Mouse (Mus musculus) forebrain, embryonic 14.5 days (tissue): ENCODE data around the gene Nptx1. TPM values are rescaled to one million over a fixed set of nuclear protein-coding genes. Genes with fewer than 3 reads are reported as not detected.

Source experiments
- ATAC-seq: fragments of 200-750 bp; cut with Nextera tagmentation; 2 replicates; pipeline ENCODE4 v1.8.0; 2017; ENCODE audit warnings: mild to moderate bottlenecking, moderate library complexity
- DNase-seq: peaks from one replicate; pipeline ENCODE4 v3.0.0-alpha.2; 2015; ENCODE audit warnings: low spot score
- H3K27ac ChIP-seq: fragments of 300-500 bp; sonication (generic); 2 replicates; pipeline ENCODE4 v1.5.1; 2014; ENCODE audit warnings: low read depth, mild to moderate bottlenecking, control low read depth, low read length, moderate library complexity
- H3K27me3 ChIP-seq: fragments of 300-500 bp; sonication (generic); replicated peaks from 2 replicates; pipeline ENCODE4 v1.6.1; 2014; ENCODE audit warnings: low read length, control low read depth, mixed read lengths; ENCODE audit not compliant: control insufficient read depth, insufficient read depth
- H3K36me3 ChIP-seq: fragments of 300-500 bp; sonication (generic); 2 replicates; pipeline ENCODE4 v1.6.1; 2014; ENCODE audit warnings: low read length, control low read depth; ENCODE audit not compliant: control insufficient read depth, insufficient read depth
- H3K4me1 ChIP-seq: fragments of 300-500 bp; sonication (generic); 2 replicates; pipeline ENCODE4 v1.6.1; 2014; ENCODE audit warnings: antibody characterized with exemption, low read length, control low read depth; ENCODE audit not compliant: control insufficient read depth, insufficient read depth
- H3K4me2 ChIP-seq: fragments of 300-500 bp; sonication (generic); 2 replicates; pipeline ENCODE4 v1.6.1; 2014; ENCODE audit warnings: mild to moderate bottlenecking, control low read depth, low read length
- H3K4me3 ChIP-seq: fragments of 300-500 bp; sonication (generic); 2 replicates; pipeline ENCODE4 v1.5.1; 2014; ENCODE audit warnings: low read depth, low read length, control low read depth
- H3K9ac ChIP-seq: fragments of 300-500 bp; sonication (generic); 2 replicates; pipeline ENCODE4 v1.6.1; 2014; ENCODE audit warnings: mild to moderate bottlenecking, low read length, control low read depth, moderate library complexity
- H3K9me3 ChIP-seq: fragments of 300-500 bp; sonication (generic); replicated peaks from 2 replicates; pipeline ENCODE4 v1.6.1; 2016; ENCODE audit warnings: low read length, control low read depth, mixed read lengths; ENCODE audit not compliant: control insufficient read depth
- WGBS: fragments of 180-500 bp; shearing (Covaris S2); extraction: QIAGEN DNeasy Blood & Tissue Kit; methylation state at CpG from one replicate; pipeline ENCODE4 v1.1.7; 2014; 5-methylcytosine and 5-hydroxymethylcytosine counted together
- polyA plus RNA-seq: library from polyadenylated mRNA; unstranded; fragments of >200 nt; fragmentation: Nextera tagmentation; extraction: Ambion mirVana; gene quantifications from 2 replicates; pipeline ENCODE4 v1.2.1, GENCODE M21; 2014

The Nptx1 gene
- polyA plus RNA-seq, 1 experiment from 2014 or later, result 4.1 TPM

- Histone ChIP-seq H3K9ac (no peak overlapping the region), H3K4me1 (peaks cover 3% of the 10 kb centered on the region; the same call in 1 of the 2 replicates), H3K36me3 (peaks cover 46% of the 10 kb centered on the region), H3K4me3 (no peak overlapping the region), H3K27ac (no peak overlapping the region), H3K9me3 (no peaks in the 10 kb centered on the region), H3K27me3 (no peaks in the 10 kb centered on the region), H3K4me2 (no peak overlapping the region)
- WGBS, result 86% methylated on average over 4 of the region's 4 CpGs
- no peak for DNase-seq
- no peak for ATAC-seq
Observed at GRCm38 (mm10) chr11:119497451-119497850, 50.1 kb downstream of the Nptx1 start.

- no peak overlapping the region for H3K27ac ChIP-seq
- peaks cover 8% of the 10 kb centered on the region for H3K4me1 ChIP-seq
- DNase-seq, result no peak
- H3K4me3 ChIP-seq, result no peak overlapping the region
- H3K27me3 ChIP-seq, result no peaks in the 10 kb centered on the region
- peaks cover 33% of the 10 kb centered on the region for H3K36me3 ChIP-seq
- no peak overlapping the region for H3K9ac ChIP-seq
- no peaks in the 10 kb centered on the region for H3K9me3 ChIP-seq
- ATAC-seq, result no peak
- 81% methylated on average over 5 of the region's 5 CpGs for WGBS
- H3K4me2 ChIP-seq, result no peak overlapping the region
Observed at GRCm38 (mm10) chr11:119496147-119496546, 51.4 kb downstream of the Nptx1 start.

GRCm38 (mm10) chr11:119493516-119493915 is 54.0 kb downstream of the Nptx1 start:
- Histone ChIP-seq H3K4me2 (no peak overlapping the region), H3K27ac (no peak overlapping the region), H3K4me3 (no peak overlapping the region), H3K9me3 (no peaks in the 10 kb centered on the region), H3K36me3 (peaks cover 11% of the 10 kb centered on the region), H3K27me3 (no peaks in the 10 kb centered on the region), H3K9ac (no peak overlapping the region), H3K4me1 (peaks cover 13% of the 10 kb centered on the region)
- DNase-seq (no peak), ATAC-seq (no peak)
- 79% methylated on average over 4 of the region's 4 CpGs for WGBS

- Histone ChIP-seq H3K4me1 (peaks cover 13% of the 10 kb centered on the region), H3K36me3 (peaks cover 6% of the 10 kb centered on the region; the same call in 1 of the 2 replicates), H3K4me3 (peak overlapping the region; percentile 74; the same call in 1 of the 2 replicates), H3K27me3 (no peaks in the 10 kb centered on the region), H3K9me3 (no peaks in the 10 kb centered on the region), H3K4me2 (peak overlapping the region; percentile 92), H3K9ac (peak overlapping the region; percentile 93), H3K27ac (no peak overlapping the region)
- DNase-seq (no peak), ATAC-seq (no peak)
- 93% methylated on average over 6 of the region's 6 CpGs for WGBS
Observed at GRCm38 (mm10) chr11:119492830-119493229, 54.7 kb downstream of the Nptx1 start.

GRCm38 (mm10) chr11:119491690-119492087 is 55.9 kb downstream of the Nptx1 start:
- Histone ChIP-seq H3K9me3 (no peaks in the 10 kb centered on the region), H3K4me2 (peak overlapping the region; percentile 92), H3K4me3 (peak overlapping the region; percentile 74), H3K27ac (peak overlapping the region; percentile 84), H3K9ac (peak overlapping the region; percentile 93), H3K27me3 (no peaks in the 10 kb centered on the region), H3K4me1 (peaks cover 13% of the 10 kb centered on the region), H3K36me3 (no peaks in the 10 kb centered on the region)
- ATAC-seq (no peak), DNase-seq (no peak)
- WGBS, result 5% methylated on average over 27 of the region's 27 CpGs

GRCm38 (mm10) chr11:119490861-119491689 is 56.5 kb downstream of the Nptx1 start, which contains the start of gene Endov:
Gene Endov, plus strand, starts transcription at chr11:119491347.
- peak within 1 kb of the TSS; percentile 93 for H3K9ac ChIP-seq
- peak within 1 kb of the TSS; percentile 92 for H3K4me2 ChIP-seq
- H3K27ac ChIP-seq, result peak within 1 kb of the TSS; percentile 84
- peak; percentile 98 for ATAC-seq
- no peaks in the 10 kb centered on the region for H3K9me3 ChIP-seq
- H3K36me3 ChIP-seq, result no peaks in the 10 kb centered on the region
- peak within 1 kb of the TSS; percentile 74 for H3K4me3 ChIP-seq
- DNase-seq, result peak; percentile 99
- H3K4me1 ChIP-seq, result peaks cover 13% of the 10 kb centered on the region
- WGBS, result 2% methylated on average over 59 of the region's 66 CpGs
- H3K27me3 ChIP-seq, result no peaks in the 10 kb centered on the region

Other genes starting within 250 kb of the Nptx1 start
- gene Eif4a3, start 247.7 kb downstream of the Nptx1 start, polyA plus RNA-seq, result 293 and 315 TPM in 2 replicates
- gene Card14, start 240.0 kb downstream of the Nptx1 start, polyA plus RNA-seq, result 0.09 and 0.15 TPM in 2 replicates
- 2.7 TPM in 2 replicates for gene Sgsh, start 192.2 kb downstream of the Nptx1 start, polyA plus RNA-seq
- 2.5 and 3.8 TPM in 2 replicates for gene Slc26a11, start 192.2 kb downstream of the Nptx1 start, polyA plus RNA-seq
- 1.3 and 1.5 TPM in 2 replicates for gene Rnf213, start 154.7 kb downstream of the Nptx1 start, polyA plus RNA-seq
- gene Endov, start 56.4 kb downstream of the Nptx1 start, polyA plus RNA-seq, result 15.9 and 18.0 TPM in 2 replicates
- gene Rptor, start 55.2 kb upstream of the Nptx1 start, polyA plus RNA-seq, result 7.0 and 9.3 TPM in 2 replicates